Mouse (Mus musculus): ENCODE measurements around the gene Cbfb. TPM values are rescaled to one million over a fixed set of nuclear protein-coding genes. Genes with fewer than 3 reads are reported as not detected.

Cbfb gene
- polyA plus RNA-seq, 1 experiment from 2014 or later = 59.7 TPM

- H3K4me2 ChIP-seq (ENCODE audit: low read length) = peak overlapping the region; percentile 66
- TF ChIP-seq CTCF (IDR thresholded peaks at IDR 0.05; ENCODE audit: low read depth) = peak; percentile 97
- DNase-seq (ENCODE audit: low spot score) (peak; percentile 71), ATAC-seq (replicated peaks; ENCODE audit: low FRiP score, low read depth) (peak; percentile 25; the same call in 1 of the 2 replicates)
- 4% methylated on average over 30 of the region's 30 CpGs for WGBS
- no peaks in the 10 kb centered on the region for H3K9me3 ChIP-seq (replicated peaks; ENCODE audit: low read length)
- H3K27me3 ChIP-seq (ENCODE audit: insufficient read depth, low read length) = 0 out of 2 replicates have a peak, but pooled peaks cover 8% of the 10 kb centered on the region
- H3K9ac ChIP-seq (ENCODE audit: low read depth, low read length) = 0 out of 2 replicates have a peak overlapping the region, but pooled peaks have one; percentile 28
- no peak overlapping the region for H3K27ac ChIP-seq
- H3K36me3 ChIP-seq (ENCODE audit: insufficient read depth, low read length) = no peaks in the 10 kb centered on the region
- peaks cover 13% of the 10 kb centered on the region; the same call in 1 of the 2 replicates for H3K4me1 ChIP-seq (replicated peaks; ENCODE audit: insufficient read depth, low read length)
- H3K4me3 ChIP-seq (replicated peaks; ENCODE audit: low read depth, low read length) = peak overlapping the region; percentile 29
Measured at GRCm38 (mm10) chr8:105259721-105260320, 89.3 kb downstream of the Cbfb start.

GRCm38 (mm10) chr8:105260371-105261099 lies 90.1 kb downstream of the Cbfb start:
- TF ChIP-seq CTCF (IDR thresholded peaks at IDR 0.05; ENCODE audit: low read depth) = no peak
- Histone ChIP-seq H3K4me3 (replicated peaks; ENCODE audit: low read depth, low read length) (no peak overlapping the region), H3K4me2 (ENCODE audit: low read length) (no peak overlapping the region), H3K4me1 (replicated peaks; ENCODE audit: insufficient read depth, low read length) (peaks cover 12% of the 10 kb centered on the region; the same call in 1 of the 2 replicates), H3K9me3 (replicated peaks; ENCODE audit: low read length) (no peaks in the 10 kb centered on the region), H3K27me3 (ENCODE audit: insufficient read depth, low read length) (0 out of 2 replicates have a peak, but pooled peaks cover 8% of the 10 kb centered on the region), H3K9ac (ENCODE audit: low read depth, low read length) (no peak overlapping the region), H3K27ac (no peak overlapping the region), H3K36me3 (ENCODE audit: insufficient read depth, low read length) (no peaks in the 10 kb centered on the region)
- 71% methylated on average over 7 of the region's 7 CpGs for WGBS
- no peak for DNase-seq (ENCODE audit: low spot score)
- ATAC-seq (replicated peaks; ENCODE audit: low FRiP score, low read depth) = no peak

GRCm38 (mm10) chr8:105261326-105261980 lies 91.0 kb downstream of the Cbfb start:
- no peak for TF ChIP-seq CTCF (IDR thresholded peaks at IDR 0.05; ENCODE audit: low read depth)
- no peak for ATAC-seq (replicated peaks; ENCODE audit: low FRiP score, low read depth)
- WGBS = 87% methylated on average over 12 of the region's 12 CpGs

GRCm38 (mm10) chr8:105263244-105263912 lies 92.9 kb downstream of the Cbfb start:
- Histone ChIP-seq H3K36me3 (ENCODE audit: insufficient read depth, low read length) (no peaks in the 10 kb centered on the region), H3K4me2 (ENCODE audit: low read length) (peak overlapping the region; percentile 79), H3K4me3 (replicated peaks; ENCODE audit: low read depth, low read length) (peak overlapping the region; percentile 48; the same call in 1 of the 2 replicates), H3K27me3 (ENCODE audit: insufficient read depth, low read length) (0 out of 2 replicates have a peak, but pooled peaks cover 28% of the 10 kb centered on the region), H3K4me1 (replicated peaks; ENCODE audit: insufficient read depth, low read length) (peaks cover 12% of the 10 kb centered on the region; the same call in 1 of the 2 replicates), H3K27ac (no peak overlapping the region), H3K9me3 (replicated peaks; ENCODE audit: low read length) (no peaks in the 10 kb centered on the region), H3K9ac (ENCODE audit: low read depth, low read length) (no peak overlapping the region)
- ATAC-seq (replicated peaks; ENCODE audit: low FRiP score, low read depth) = no peak
- no peak; the same call in 1 of the 2 replicates for TF ChIP-seq CTCF (IDR thresholded peaks at IDR 0.05; ENCODE audit: low read depth)
- DNase-seq (ENCODE audit: low spot score) = no peak
- 41% methylated on average over 16 of the region's 16 CpGs for WGBS

More at GRCm38 (mm10) chr8:105261326-105261980, 91.0 kb downstream of the Cbfb start:
- H3K4me2 ChIP-seq (ENCODE audit: low read length) = no peak overlapping the region
- no peak overlapping the region for H3K4me3 ChIP-seq (replicated peaks; ENCODE audit: low read depth, low read length)
- no peaks in the 10 kb centered on the region for H3K9me3 ChIP-seq (replicated peaks; ENCODE audit: low read length)
- peaks cover 12% of the 10 kb centered on the region; the same call in 1 of the 2 replicates for H3K4me1 ChIP-seq (replicated peaks; ENCODE audit: insufficient read depth, low read length)
- no peak for DNase-seq (ENCODE audit: low spot score)
- H3K27me3 ChIP-seq (ENCODE audit: insufficient read depth, low read length) = 0 out of 2 replicates have a peak, but pooled peaks cover 10% of the 10 kb centered on the region
- H3K9ac ChIP-seq (ENCODE audit: low read depth, low read length) = no peak overlapping the region
- no peak overlapping the region for H3K27ac ChIP-seq
- H3K36me3 ChIP-seq (ENCODE audit: insufficient read depth, low read length) = no peaks in the 10 kb centered on the region

GRCm38 (mm10) chr8:105264024-105264982 lies 93.8 kb downstream of the Cbfb start, which contains the start of the genes Tradd and Fbxl8:
Tradd (minus strand) TSS chr8:105264609.
Fbxl8 (plus strand) TSS chr8:105264648.
- TF ChIP-seq CTCF (IDR thresholded peaks at IDR 0.05; ENCODE audit: low read depth) = no peak; the same call in 1 of the 2 replicates
- 1% methylated on average over 54 of the region's 54 CpGs for WGBS

More at GRCm38 (mm10) chr8:105264024-105264982, 93.8 kb downstream of the Cbfb start, which contains the start of the genes Tradd and Fbxl8:
- H3K4me1 ChIP-seq (replicated peaks; ENCODE audit: insufficient read depth, low read length) = peaks cover 13% of the 10 kb centered on the region; the same call in 1 of the 2 replicates
- H3K27ac ChIP-seq = no peak within 1 kb of the TSS
- ATAC-seq (replicated peaks; ENCODE audit: low FRiP score, low read depth) (peak; percentile 52), DNase-seq (ENCODE audit: low spot score) (peak; percentile 79)
- H3K9ac ChIP-seq (ENCODE audit: low read depth, low read length) = peak within 1 kb of the TSS; percentile 56
- H3K4me3 ChIP-seq (replicated peaks; ENCODE audit: low read depth, low read length) = peak within 1 kb of the TSS; percentile 48
- H3K27me3 ChIP-seq (ENCODE audit: insufficient read depth, low read length) = peaks cover 31% of the 10 kb centered on the region
- peak within 1 kb of the TSS; percentile 79 for H3K4me2 ChIP-seq (ENCODE audit: low read length)
- H3K9me3 ChIP-seq (replicated peaks; ENCODE audit: low read length) = no peaks in the 10 kb centered on the region
- H3K36me3 ChIP-seq (ENCODE audit: insufficient read depth, low read length) = no peaks in the 10 kb centered on the region
